Mouse (Mus musculus) adrenal gland, adult 8-10 months (tissue): ENCODE measurements around the gene Cyb5r3. TPM values are rescaled to one million over a fixed set of nuclear protein-coding genes. Genes with fewer than 3 reads are reported as not detected.

ENCODE experiments used
- total RNA-seq, 4 experiments: library from RNA; stranded (reverse); gene quantifications; 2 replicates each; pipeline ENCODE4 v1.2.4; 2022

Cyb5r3 gene
- total RNA-seq, 4 experiments from 2014 or later: 296 to 432 (median 354) TPM

Other genes starting within 250 kb of the Cyb5r3 start
- 100 to 1,000 TPM; 102 to 109 (median 106) TPM for gene Tcf20, start 184.7 kb downstream of the Cyb5r3 start, total RNA-seq
- 1 to 10 TPM; 2.5 to 4.6 (median 3.8) TPM for gene Nfam1, start 139.3 kb downstream of the Cyb5r3 start, total RNA-seq
- gene Serhl, start 83.1 kb downstream of the Cyb5r3 start, total RNA-seq: 10 to 100 TPM; 42.1 to 73.7 (median 60.6) TPM
- gene Rrp7a, start 49.8 kb downstream of the Cyb5r3 start, total RNA-seq: 100 to 1,000 TPM; 100 to 115 (median 102) TPM
- 100 to 1,000 TPM; 105 to 127 (median 117) TPM for gene Poldip3, start 23.2 kb downstream of the Cyb5r3 start, total RNA-seq
- gene A4galt, start 79.2 kb upstream of the Cyb5r3 start, total RNA-seq: 10 to 100 TPM in 3 of 4 experiments, 1 to 10 TPM in 1; 8.1 to 18.4 (median 12.7) TPM
- 10 to 100 TPM; 28.9 to 47.7 (median 40.1) TPM for gene Arfgap3, start 177.7 kb upstream of the Cyb5r3 start, total RNA-seq